Mouse (Mus musculus) heart, postnatal 10 days (tissue): ENCODE measurements around the gene Ndufb7. TPM values are rescaled to one million over a fixed set of nuclear protein-coding genes. Genes with fewer than 3 reads are reported as not detected.

Source experiments
- DNase-seq, 2 experiments: peaks; one replicate each; pipeline ENCODE4 v3.0.0; 2021
- intact Hi-C: fragments of 180-260 bp; cut with DNase I; formaldehyde crosslinking; loops from one replicate; pipeline ENCODE4 v1.15.1; 2025
- total RNA-seq, 2 experiments: library from RNA; stranded (reverse); gene quantifications; 2 replicates each; pipeline ENCODE4 v1.2.3; 2021

The Ndufb7 gene
- total RNA-seq, 2 experiments from 2014 or later, result 597 to 620 TPM

DNA sequence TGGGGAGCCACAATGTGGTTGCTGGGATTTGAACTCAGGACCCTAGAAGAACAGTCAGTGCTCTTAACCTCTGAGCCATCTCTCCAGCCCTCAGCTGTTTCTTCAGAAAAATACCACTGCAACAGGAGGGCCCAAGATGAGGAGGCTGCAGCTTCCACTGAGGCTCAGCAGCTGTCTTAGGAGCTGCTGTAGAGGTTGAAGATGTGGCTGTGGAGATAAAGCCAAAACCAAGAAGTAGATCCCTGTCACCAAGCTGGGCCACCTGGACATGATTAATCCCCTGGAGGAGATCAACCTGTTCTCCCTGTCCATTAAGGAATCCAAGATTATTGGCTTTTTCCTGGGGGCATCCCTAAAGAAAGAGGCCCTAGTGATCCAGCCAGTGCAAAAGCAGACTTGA is 33.3 kb downstream of the Ndufb7 start:
- DNase-seq, result no peak
- intact Hi-C loops, result no loop called here

DNA sequence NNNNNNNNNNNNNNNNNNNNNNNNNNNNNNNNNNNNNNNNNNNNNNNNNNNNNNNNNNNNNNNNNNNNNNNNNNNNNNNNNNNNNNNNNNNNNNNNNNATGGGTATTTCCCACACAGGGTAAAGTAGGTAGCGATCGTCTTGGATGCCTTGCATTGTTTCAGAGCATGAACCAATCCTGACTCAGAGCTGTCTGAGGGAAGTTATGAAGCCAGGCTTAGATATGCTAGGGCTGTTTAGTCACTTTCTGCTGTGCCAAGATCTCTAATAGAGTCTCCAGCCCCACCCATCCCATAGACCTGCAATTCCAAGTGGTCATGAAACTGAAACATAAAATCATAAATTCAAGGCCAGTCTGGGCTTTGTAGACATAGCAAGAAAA is 36.2 kb downstream of the Ndufb7 start:
- intact Hi-C loops, result no loop called here
- no peak for DNase-seq

DNA sequence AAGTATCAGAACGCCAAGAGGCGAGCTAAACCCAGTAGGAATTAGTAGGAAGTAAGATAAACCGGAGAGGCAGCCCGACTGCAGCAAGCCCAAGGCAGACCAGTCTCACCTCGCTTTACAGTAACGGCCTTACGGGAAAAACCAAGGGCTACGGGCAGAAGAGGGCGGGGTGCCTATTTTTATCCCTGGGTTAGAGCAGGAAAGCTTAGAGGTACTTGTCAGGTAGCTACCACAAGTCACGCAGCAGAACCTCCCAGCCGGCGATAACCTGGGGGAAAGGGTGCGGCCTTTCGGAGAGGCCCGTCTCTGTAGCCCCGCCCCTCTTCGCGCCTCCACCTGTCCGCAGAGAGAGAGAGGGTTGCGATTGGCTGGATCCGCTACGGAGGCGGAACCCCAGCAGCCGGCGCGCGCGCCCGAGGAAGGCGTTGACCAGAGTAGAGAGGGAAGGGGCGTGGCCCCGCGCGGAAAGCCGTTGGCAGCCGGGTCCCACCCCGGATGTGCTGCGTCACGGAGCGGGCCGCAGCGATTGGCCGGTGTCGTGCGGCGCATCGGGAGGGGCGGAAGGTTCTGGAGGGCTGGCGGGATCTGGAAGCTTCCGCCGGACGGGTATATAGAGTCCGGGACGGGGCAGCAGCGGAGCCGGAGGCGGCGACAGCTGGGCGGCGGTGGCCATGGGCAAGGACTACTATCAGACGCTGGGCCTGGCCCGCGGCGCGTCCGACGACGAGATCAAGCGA is 41.4 kb downstream of the Ndufb7 start, which contains the start of the genes Tecr and Dnajb1:
Tecr (minus strand) TSS at position 311 of the 737 bp plus-strand sequence.
Dnajb1 (plus strand) TSS at position 533 of the 737 bp plus-strand sequence.
- intact Hi-C loops, result no loop called here
- peak; percentile 99 to 100 for DNase-seq

DNA sequence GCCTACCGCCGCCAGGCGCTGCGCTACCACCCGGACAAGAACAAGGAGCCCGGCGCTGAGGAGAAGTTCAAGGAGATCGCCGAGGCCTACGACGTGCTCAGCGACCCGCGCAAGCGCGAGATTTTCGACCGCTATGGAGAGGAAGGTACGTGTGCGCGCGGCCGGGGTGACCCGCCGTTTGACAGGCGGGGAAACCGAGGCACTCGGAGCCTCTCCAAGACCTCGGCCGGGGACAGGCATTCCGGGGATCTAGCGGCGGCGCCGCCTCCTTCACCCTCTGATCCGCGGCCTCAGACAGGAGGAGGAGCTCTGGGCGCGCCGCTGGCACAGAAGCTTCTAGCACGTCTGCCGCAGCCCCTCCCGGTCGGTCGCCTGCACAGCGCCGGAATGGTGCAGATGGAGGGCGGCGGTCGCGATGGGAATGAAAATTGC is 41.9 kb downstream of the Ndufb7 start:
- intact Hi-C loops, result no loop called here
- DNase-seq, result peak; percentile 89 to 91

DNA sequence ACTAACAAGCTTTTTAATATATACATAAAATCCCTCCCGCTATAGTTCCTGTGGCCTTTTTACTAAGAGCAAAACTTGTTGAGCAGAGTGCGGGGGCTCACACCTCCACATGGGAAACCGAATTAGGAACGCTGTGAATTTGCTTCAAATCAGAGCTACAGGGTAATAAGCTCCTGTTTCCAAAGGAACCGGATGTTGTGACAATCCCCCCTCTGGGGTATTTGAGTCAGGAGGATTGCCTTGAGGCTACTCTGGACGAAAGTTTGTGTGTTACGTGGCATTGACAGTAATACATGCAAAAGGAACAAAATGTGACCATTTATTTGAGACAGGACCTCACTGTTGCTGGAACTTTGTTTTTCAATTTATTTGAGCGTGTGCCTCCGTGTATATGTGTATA is 42.6 kb downstream of the Ndufb7 start:
- no peak for DNase-seq
- intact Hi-C loops, result no loop called here

DNA sequence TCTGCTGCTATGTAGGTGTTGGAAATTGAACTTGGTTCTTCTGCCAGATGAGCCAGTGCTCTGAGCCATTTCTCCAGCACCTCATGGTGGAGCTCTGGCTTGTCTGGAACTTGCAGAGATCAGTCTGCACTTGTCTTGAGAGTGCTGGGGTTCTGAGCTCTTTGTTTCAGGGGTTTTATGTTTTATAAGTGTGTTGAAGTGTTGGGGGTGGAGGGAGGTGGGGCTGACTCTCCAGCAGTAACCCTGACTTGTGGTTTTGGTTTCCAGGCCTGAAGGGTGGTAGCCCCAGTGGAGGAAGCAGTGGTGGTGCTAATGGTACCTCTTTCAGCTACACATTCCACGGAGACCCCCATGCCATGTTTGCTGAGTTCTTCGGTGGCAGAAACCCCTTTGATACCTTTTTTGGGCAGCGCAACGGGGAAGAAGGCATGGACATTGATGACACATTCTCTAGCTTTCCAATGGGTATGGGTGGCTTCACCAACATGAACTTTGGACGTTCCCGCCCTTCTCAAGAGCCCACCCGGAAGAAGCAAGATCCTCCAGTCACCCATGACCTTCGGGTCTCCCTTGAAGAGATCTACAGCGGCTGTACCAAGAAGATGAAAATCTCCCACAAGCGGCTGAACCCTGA is 43.2 kb downstream of the Ndufb7 start:
- intact Hi-C loops, result no loop called here
- DNase-seq, result no peak

DNA sequence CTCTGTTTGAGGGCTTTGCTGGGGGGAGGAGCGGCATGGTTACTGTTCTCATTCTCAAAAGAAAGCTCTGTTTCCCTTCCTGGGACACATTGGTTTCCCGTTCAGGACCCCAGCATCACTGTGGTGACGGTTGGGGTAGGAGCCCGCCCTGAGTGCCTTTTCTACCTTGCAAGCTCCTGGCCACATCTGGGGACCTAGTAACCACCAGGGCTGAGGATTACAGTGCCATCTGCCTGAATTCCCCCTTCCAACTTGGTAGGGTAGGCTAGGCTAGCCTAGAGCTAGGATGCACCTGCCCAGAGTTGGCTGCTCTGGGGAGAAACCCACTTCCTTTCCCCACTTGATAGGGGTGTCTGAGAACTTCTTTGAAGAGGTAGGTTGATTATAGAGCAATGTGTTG is 45.5 kb downstream of the Ndufb7 start:
- DNase-seq, result no peak
- intact Hi-C loops, result no loop called here

DNA sequence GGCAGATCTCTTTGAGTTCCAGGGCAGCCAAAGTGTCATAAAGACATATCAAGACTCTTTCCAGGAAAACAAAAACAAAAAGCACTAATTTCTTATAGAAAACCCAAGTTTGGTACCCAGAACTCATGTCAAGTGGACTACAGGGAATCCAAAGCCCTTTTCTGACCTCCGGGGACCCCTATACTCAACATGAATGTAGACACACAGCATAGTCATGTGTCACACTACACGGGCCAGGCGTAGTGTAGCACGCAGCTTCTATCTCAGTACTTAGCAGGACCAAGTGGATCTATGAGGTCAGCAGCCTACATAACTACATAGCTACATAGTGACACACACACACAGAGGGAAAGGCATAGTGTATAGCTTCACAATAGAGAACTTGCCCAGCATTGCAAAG is 47.2 kb downstream of the Ndufb7 start:
- intact Hi-C loops, result no loop called here
- no peak for DNase-seq

DNA sequence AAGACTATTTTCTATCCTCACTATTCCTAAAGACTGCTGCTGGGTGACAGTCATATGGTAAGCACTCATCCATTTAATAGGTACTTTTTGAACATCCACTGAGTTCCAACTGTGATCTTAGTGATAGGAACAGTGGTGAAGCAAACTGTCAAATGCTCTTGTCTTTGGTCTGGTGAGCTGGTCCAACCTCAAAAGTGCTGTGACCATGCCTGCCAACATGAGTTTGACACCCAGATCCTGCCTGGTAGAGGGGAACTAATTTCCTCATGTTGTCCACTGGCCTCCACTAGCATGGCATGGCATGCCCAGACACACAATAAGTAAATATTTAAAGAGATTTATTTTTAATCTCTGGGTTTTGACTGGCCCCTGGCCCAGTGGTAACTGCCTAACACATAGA is 50.2 kb downstream of the Ndufb7 start:
- intact Hi-C loops, result no loop called here
- DNase-seq, result no peak

DNA sequence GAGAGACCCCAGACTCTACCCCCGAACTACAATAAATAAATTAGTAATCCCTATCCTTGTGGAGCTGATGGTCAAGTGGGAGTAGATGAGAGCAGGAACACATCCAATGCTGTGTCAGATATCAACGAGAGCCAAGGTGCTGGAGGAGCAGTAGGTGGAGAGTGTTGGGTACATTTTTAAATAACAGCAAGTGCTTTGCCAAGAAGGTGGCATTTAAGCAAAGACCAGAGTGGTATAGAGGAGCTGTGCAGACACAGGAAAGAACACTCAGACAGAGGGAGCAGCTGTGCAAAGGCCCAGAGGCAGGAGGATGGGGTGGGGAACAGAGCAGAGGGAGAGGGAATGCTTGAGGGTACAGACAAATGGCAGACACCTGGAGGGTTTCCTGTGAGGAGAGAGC is 50.6 kb downstream of the Ndufb7 start:
- intact Hi-C loops, result no loop called here
- DNase-seq, result no peak

DNA sequence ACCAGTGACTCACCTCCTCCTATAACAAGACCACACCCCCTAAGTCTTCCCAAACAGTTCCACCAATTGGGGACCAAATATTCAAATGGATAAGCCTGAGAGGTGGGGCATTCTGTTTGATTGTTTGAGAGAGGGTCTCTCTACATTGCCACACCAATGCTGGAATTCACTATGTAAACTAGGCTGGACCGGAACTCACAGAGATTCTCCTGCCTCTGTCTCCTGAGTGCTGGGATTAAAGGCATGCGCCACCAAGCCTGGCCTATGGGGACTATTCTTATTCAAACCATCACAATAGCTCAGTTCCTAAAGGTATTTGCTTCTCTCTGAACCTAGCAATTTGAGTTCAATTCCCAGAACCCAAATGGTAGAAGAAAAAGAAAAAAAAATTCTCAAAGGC is 52.1 kb downstream of the Ndufb7 start:
- DNase-seq, result no peak
- intact Hi-C loops, result no loop called here

DNA sequence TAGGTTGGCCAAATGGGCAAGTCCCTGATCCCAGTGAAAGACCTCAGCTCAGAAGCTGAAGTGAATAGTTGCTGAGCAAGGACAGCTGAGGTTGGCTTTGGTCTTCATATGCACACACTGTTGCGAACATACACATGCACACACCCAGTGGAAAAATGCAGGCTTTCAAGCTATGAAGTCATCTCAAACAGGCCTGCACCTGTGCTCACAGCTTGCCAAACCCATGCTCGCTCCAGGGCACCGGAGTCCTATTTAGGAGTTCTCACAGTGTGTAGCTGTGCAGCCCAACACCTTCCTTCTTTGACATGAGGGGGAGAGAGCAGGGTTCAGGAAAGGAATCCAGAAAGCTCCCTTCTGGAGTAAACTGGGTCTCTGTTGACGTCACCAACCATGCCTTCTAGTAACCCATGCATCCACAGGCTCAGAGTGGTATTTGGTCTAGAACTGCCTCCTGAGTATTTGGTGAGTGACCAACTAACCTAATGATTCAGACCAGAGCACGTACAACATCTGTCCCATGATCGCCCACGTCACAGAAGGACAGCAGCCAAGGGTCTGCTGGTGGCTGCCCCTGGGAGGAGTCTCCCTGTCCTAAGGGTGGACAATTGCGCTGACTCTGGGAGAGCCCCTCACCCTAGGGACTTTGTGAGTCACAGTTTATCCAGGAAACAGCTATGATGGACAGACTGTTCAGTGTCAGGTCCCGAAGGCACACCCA is 53.3 kb downstream of the Ndufb7 start:
- intact Hi-C loops, result loop anchor here (5.0 kb wide), 1 partner anchor 52 kb away; the partner anchor contains the start of gene Ndufb7
- DNase-seq, result no peak

Other genes starting within 250 kb of the Ndufb7 start
- 1 to 10 TPM; 9.5 to 9.7 TPM for gene Elmod2, start 234.2 kb upstream of the Ndufb7 start, total RNA-seq
- gene Mgat4d, start 218.2 kb upstream of the Ndufb7 start, total RNA-seq, result not detected
- not detected for gene Clgn, start 176.8 kb upstream of the Ndufb7 start, total RNA-seq
- gene Scoc, start 108.3 kb upstream of the Ndufb7 start, total RNA-seq, result 10 to 100 TPM; 39.3 to 48.2 TPM
- gene Olfr370, start 30.9 kb upstream of the Ndufb7 start, total RNA-seq, result not detected
- gene Tecr, start 41.3 kb downstream of the Ndufb7 start, total RNA-seq, result 100 to 1,000 TPM; 181 to 199 TPM
- 10 to 100 TPM; 17.5 to 18.0 TPM for gene Dnajb1, start 41.5 kb downstream of the Ndufb7 start, total RNA-seq
- 10 to 100 TPM; 46.1 to 48.7 TPM for gene Gipc1, start 86.0 kb downstream of the Ndufb7 start, total RNA-seq
- gene Ptger1, start 100.0 kb downstream of the Ndufb7 start, total RNA-seq, result under 1 TPM; 0.20 to 0.53 TPM
- 10 to 100 TPM; 58.9 to 66.7 TPM for gene Pkn1, start 132.5 kb downstream of the Ndufb7 start, total RNA-seq
- 10 to 100 TPM; 37.5 to 38.4 TPM for gene Ddx39, start 148.5 kb downstream of the Ndufb7 start, total RNA-seq
- 10 to 100 TPM; 66.0 to 68.1 TPM for gene Adgre5, start 174.7 kb downstream of the Ndufb7 start, total RNA-seq